Mouse (Mus musculus): ENCODE measurements at regions not wholly inside any gene's neighbourhood (a gene's known extent, or its start where the extent isn't known, plus 50 kb on each side); places are given as distances from the start of the nearest gene placed in this dataset.

DNA sequence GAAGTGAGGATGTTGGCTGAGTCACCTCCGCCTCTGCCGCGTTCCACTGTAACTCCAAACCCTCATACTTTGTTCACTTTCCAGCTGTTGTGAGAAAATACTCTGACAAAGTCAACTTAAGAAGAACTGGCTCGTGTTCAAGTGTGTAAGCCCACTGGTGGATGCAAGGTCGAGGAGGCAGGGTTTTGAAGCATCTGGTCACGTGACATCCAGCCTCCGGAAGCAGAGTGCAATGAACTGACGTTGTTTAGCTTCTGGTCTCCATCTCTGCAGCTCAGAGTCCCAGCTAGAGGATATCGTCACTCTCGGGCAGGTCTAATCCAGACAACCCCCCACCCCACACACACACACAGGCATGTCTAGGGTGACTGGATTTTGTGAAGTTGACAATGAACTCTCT lies 140.1 kb downstream of the Kcnk1 start:
- Histone ChIP-seq H3K4me2 (replicated peaks; ENCODE audit: low read depth) (no peak overlapping the region), H3K4me3 (ENCODE audit: low read depth, low read length) (no peak overlapping the region), H3K9ac (ENCODE audit: low read length) (no peak overlapping the region), H3K36me3 (ENCODE audit: control insufficient read depth, insufficient read depth, low read length) (no peaks in the 10 kb centered on the region), H3K27ac (replicated peaks) (no peak overlapping the region), H3K4me1 (replicated peaks; ENCODE audit: control insufficient read depth, insufficient read depth) (no peaks in the 10 kb centered on the region), H3K9me3 (ENCODE audit: control insufficient read depth, low read length) (no peaks in the 10 kb centered on the region), H3K27me3 (ENCODE audit: control insufficient read depth, insufficient read depth, low read length) (0 out of 2 replicates have a peak, but pooled peaks cover 4% of the 10 kb centered on the region)
- 0 out of 2 replicates have a peak, but pooled peaks have one; percentile 35 for ATAC-seq (ENCODE audit: low FRiP score, low TSS enrichment)
- no peak for TF ChIP-seq EP300 (optimal IDR thresholded peaks at IDR 0.05)
- DNase-seq (ENCODE audit: low spot score), result no peak
- 37% methylated on average over 10 of the region's 10 CpGs for WGBS

DNA sequence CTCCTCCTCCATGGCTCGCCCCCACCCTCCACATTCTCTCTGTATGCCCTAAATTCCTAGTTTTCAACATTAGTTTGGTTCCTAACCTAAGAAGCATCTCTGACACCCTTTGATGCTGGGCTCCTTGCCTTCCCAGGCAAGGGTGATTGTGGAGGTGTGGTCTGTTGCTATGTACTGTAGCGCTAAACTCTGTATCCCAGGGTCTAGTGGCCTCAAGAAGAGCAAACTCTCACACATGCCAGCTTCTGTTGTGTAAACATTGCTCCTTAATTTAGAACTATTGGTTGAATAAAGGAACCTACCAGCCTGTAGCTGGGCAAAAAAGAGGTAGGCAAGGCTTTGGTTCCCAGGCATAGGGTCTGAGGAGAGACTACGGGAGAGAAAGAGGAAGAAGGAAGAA lies 140.6 kb downstream of the Kcnk1 start:
- Histone ChIP-seq H3K4me1 (replicated peaks; ENCODE audit: control insufficient read depth, insufficient read depth) (no peaks in the 10 kb centered on the region), H3K27ac (replicated peaks) (no peak overlapping the region), H3K27me3 (ENCODE audit: control insufficient read depth, insufficient read depth, low read length) (0 out of 2 replicates have a peak, but pooled peaks cover 4% of the 10 kb centered on the region), H3K4me3 (ENCODE audit: low read depth, low read length) (no peak overlapping the region), H3K9me3 (ENCODE audit: control insufficient read depth, low read length) (no peaks in the 10 kb centered on the region), H3K4me2 (replicated peaks; ENCODE audit: low read depth) (no peak overlapping the region), H3K9ac (ENCODE audit: low read length) (no peak overlapping the region), H3K36me3 (ENCODE audit: control insufficient read depth, insufficient read depth, low read length) (no peaks in the 10 kb centered on the region)
- TF ChIP-seq CTCF (IDR thresholded peaks at IDR 0.05; ENCODE audit: low read depth) (no peak), EP300 (optimal IDR thresholded peaks at IDR 0.05) (no peak)
- DNase-seq (ENCODE audit: low spot score) (peak; percentile 37), ATAC-seq (ENCODE audit: low FRiP score, low TSS enrichment) (peak; percentile 69)
- 50% methylated on average over 3 of the region's 3 CpGs for WGBS

DNA sequence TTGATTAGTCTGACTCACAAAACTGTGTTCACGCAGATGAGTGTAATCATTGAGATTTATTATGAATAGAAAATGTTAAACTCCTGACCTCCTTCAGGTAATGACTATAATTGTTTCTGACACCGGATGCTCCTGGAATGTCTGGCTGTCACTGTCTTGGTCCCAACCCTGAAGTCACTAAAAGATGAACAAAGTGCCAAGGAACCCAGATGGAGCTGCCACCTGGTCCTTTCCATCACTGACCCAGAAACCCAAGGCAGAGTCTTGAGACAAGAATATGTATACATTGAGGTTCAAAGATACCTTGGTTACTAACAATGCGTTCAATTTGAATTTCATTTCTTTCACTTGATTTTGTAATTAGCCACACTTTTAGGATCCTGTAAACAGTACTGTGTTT lies 142.0 kb downstream of the Kcnk1 start:
- Histone ChIP-seq H3K4me3 (ENCODE audit: low read depth, low read length) (no peak overlapping the region), H3K9me3 (ENCODE audit: control insufficient read depth, low read length) (no peaks in the 10 kb centered on the region), H3K36me3 (ENCODE audit: control insufficient read depth, insufficient read depth, low read length) (no peaks in the 10 kb centered on the region), H3K27me3 (ENCODE audit: control insufficient read depth, insufficient read depth, low read length) (0 out of 2 replicates have a peak, but pooled peaks cover 4% of the 10 kb centered on the region), H3K9ac (ENCODE audit: low read length) (no peak overlapping the region), H3K4me1 (replicated peaks; ENCODE audit: control insufficient read depth, insufficient read depth) (no peaks in the 10 kb centered on the region), H3K4me2 (replicated peaks; ENCODE audit: low read depth) (no peak overlapping the region), H3K27ac (replicated peaks) (no peak overlapping the region)
- no peak for ATAC-seq (ENCODE audit: low FRiP score, low TSS enrichment)
- 73% methylated on average over 3 of the region's 3 CpGs for WGBS
- no peak for DNase-seq (ENCODE audit: low spot score)
- no peak for TF ChIP-seq EP300 (optimal IDR thresholded peaks at IDR 0.05)
- TF ChIP-seq CTCF (IDR thresholded peaks at IDR 0.05; ENCODE audit: low read depth), result no peak

DNA sequence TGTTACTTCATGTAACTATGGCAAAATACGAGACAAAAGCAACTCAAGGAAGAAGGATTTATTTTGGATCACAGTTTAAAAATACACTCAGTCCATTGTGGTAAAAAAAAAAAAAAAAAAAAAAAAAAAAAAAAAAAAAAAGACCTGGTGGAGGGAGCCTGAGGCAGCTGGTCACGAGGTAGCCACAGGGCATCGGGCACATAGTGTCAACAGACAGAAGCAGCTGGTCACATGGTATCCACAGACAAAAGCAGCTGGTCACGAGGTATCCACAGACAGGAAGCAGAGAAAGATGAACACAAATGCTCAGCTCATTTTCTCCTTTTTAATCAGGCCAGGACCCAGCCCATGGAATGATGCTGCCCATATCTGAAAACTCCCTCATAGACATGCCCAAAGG lies 142.5 kb downstream of the Kcnk1 start:
- Histone ChIP-seq H3K36me3 (ENCODE audit: control insufficient read depth, insufficient read depth, low read length) (no peaks in the 10 kb centered on the region), H3K4me2 (replicated peaks; ENCODE audit: low read depth) (no peak overlapping the region), H3K27me3 (ENCODE audit: control insufficient read depth, insufficient read depth, low read length) (0 out of 2 replicates have a peak, but pooled peaks cover 4% of the 10 kb centered on the region), H3K9ac (ENCODE audit: low read length) (no peak overlapping the region), H3K4me3 (ENCODE audit: low read depth, low read length) (no peak overlapping the region), H3K27ac (replicated peaks) (no peak overlapping the region), H3K4me1 (replicated peaks; ENCODE audit: control insufficient read depth, insufficient read depth) (no peaks in the 10 kb centered on the region), H3K9me3 (ENCODE audit: control insufficient read depth, low read length) (no peaks in the 10 kb centered on the region)
- no peak for ATAC-seq (ENCODE audit: low FRiP score, low TSS enrichment)
- TF ChIP-seq CTCF (IDR thresholded peaks at IDR 0.05; ENCODE audit: low read depth) (no peak), EP300 (optimal IDR thresholded peaks at IDR 0.05) (no peak)
- WGBS, result 63% methylated on average over 4 of the region's 4 CpGs
- DNase-seq (ENCODE audit: low spot score), result no peak

DNA sequence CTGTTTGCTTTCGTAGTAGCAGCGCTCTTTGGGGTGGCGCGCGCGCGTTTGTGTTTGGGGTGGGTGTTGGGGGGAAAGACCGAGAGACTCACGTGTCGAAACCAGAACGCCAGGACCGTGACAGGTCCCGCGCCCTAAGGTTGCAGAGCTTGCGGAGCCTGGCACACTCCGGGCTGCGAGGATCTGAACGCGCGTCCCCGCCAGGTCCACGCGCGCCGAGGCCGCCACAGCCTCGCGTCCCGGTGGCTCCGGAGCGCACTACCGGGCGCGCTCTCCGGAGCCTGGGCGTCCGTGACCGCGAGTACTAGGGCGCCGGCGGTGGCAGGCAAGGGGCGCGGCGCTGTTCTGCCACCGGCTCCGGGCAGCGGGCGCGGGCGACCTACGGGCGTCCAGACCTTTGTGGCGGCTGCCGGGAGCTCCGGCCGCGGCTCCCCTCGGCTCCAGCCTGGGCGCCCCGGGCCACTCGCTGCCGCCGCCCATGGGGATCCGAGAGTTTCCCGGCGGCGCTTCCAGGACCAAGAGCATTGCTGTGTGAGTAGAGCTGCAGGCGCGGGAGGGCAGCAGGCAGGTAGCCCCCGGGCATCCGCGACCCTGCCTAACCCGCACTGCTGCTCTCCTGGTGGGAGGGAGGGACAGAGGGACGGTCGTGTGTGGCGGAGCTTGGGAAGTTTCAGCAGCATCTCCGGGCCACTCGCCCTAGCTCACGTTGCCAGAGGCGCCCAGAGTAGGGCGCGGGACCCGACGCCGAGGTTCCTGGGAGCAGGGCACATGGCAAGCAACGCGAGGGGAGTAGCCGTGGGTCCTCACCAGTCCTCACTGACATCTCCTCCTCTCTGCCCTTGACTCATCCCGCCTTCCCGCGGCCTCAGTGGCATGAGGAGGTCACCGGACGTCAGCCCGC lies 143.9 kb downstream of the Kcnk1 start:
- Histone ChIP-seq H3K4me2 (replicated peaks; ENCODE audit: low read depth) (peak overlapping the region; percentile 86), H3K9ac (ENCODE audit: low read length) (peak overlapping the region; percentile 23; the same call in 1 of the 2 replicates), H3K27ac (replicated peaks) (no peak overlapping the region), H3K9me3 (ENCODE audit: control insufficient read depth, low read length) (no peaks in the 10 kb centered on the region), H3K4me1 (replicated peaks; ENCODE audit: control insufficient read depth, insufficient read depth) (no peaks in the 10 kb centered on the region), H3K27me3 (ENCODE audit: control insufficient read depth, insufficient read depth, low read length) (0 out of 2 replicates have a peak, but pooled peaks cover 4% of the 10 kb centered on the region), H3K4me3 (ENCODE audit: low read depth, low read length) (peak overlapping the region; percentile 45), H3K36me3 (ENCODE audit: control insufficient read depth, insufficient read depth, low read length) (no peaks in the 10 kb centered on the region)
- TF ChIP-seq EP300 (optimal IDR thresholded peaks at IDR 0.05), result no peak
- TF ChIP-seq CTCF (IDR thresholded peaks at IDR 0.05; ENCODE audit: low read depth), result no peak
- WGBS, result 1% methylated on average over 87 of the region's 95 CpGs
- peak; percentile 55 for DNase-seq (ENCODE audit: low spot score)
- ATAC-seq (ENCODE audit: low FRiP score, low TSS enrichment), result peak; percentile 23; the same call in 1 of the 2 replicates

DNA sequence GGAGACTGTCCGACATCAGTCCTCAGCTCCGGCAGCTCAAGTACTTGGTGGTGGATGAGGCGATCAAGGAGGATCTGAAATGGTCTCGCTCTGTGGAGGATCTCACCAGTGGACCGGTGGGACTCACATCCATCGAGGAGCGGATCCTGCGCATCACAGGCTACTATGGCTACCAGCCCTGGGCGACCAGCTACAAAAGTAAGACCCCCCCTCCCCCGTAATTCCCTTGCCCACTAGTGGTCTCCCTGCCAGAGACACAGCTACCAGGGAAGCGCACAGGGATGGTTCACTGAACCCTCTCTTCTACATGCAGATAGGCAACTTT lies 144.5 kb downstream of the Kcnk1 start:
- ATAC-seq (ENCODE audit: low FRiP score, low TSS enrichment), result 0 out of 2 replicates have a peak, but pooled peaks have one; percentile 6
- H3K9me3 ChIP-seq (ENCODE audit: control insufficient read depth, low read length), result no peaks in the 10 kb centered on the region
- H3K4me3 ChIP-seq (ENCODE audit: low read depth, low read length), result peak overlapping the region; percentile 45; the same call in 1 of the 2 replicates
- DNase-seq (ENCODE audit: low spot score), result no peak
- H3K27ac ChIP-seq (replicated peaks), result no peak overlapping the region
- H3K4me1 ChIP-seq (replicated peaks; ENCODE audit: control insufficient read depth, insufficient read depth), result no peaks in the 10 kb centered on the region
- H3K9ac ChIP-seq (ENCODE audit: low read length), result no peak overlapping the region
- TF ChIP-seq CTCF (IDR thresholded peaks at IDR 0.05; ENCODE audit: low read depth), result no peak
- no peak for TF ChIP-seq EP300 (optimal IDR thresholded peaks at IDR 0.05)
- no peaks in the 10 kb centered on the region for H3K36me3 ChIP-seq (ENCODE audit: control insufficient read depth, insufficient read depth, low read length)
- WGBS, result 33% methylated on average over 11 of the region's 11 CpGs
- peak overlapping the region; percentile 86 for H3K4me2 ChIP-seq (replicated peaks; ENCODE audit: low read depth)
- H3K27me3 ChIP-seq (ENCODE audit: control insufficient read depth, insufficient read depth, low read length), result 0 out of 2 replicates have a peak, but pooled peaks cover 4% of the 10 kb centered on the region

Measured in stomach, postnatal 0 days (tissue).